Mouse (Mus musculus) telencephalon, adult 2 months (tissue): ENCODE data around the gene Mcrip1.
A peak's percentile ranks its signal among the peaks of the same experiment; 100 is the strongest.
"Not testable (repeated sequence)": the region's sequence is repeated elsewhere in the genome, so short reads cannot be mapped to it uniquely, and the experiment has no call there.

Source experiments
- DNase-seq: peaks from one replicate; pipeline ENCODE4 v3.0.0-alpha.2; 2011; ENCODE audit warnings: low read depth, low spot score

Gene Mcrip1

GRCm38 (mm10) chr11:120575046-120575445, 25.5 kb upstream of the Mcrip1 start:
- DNase-seq: no peak

- no peak for DNase-seq
These were observed 24.7 kb upstream of the Mcrip1 start for GRCm38 (mm10) chr11:120574278-120574600.

GRCm38 (mm10) chr11:120573585-120574277, 24.2 kb upstream of the Mcrip1 start:
- no peak for DNase-seq

GRCm38 (mm10) chr11:120572752-120573584, 23.4 kb upstream of the Mcrip1 start, which contains the start of gene P4hb:
TSS of gene P4hb (minus strand) at chr11:120573253.
- peak; percentile 99 for DNase-seq

GRCm38 (mm10) chr11:120572417-120572751, 22.9 kb upstream of the Mcrip1 start:
- DNase-seq: no peak

GRCm38 (mm10) chr11:120571754-120572416, 22.4 kb upstream of the Mcrip1 start:
- no peak for DNase-seq

GRCm38 (mm10) chr11:120571122-120571521, 21.6 kb upstream of the Mcrip1 start:
- DNase-seq: no peak

- no peak for DNase-seq
These were observed 18.8 kb upstream of the Mcrip1 start for GRCm38 (mm10) chr11:120568324-120568723.

- DNase-seq: no peak
These were observed 15.6 kb upstream of the Mcrip1 start for GRCm38 (mm10) chr11:120565114-120565513.

- DNase-seq: no peak
These were observed 13.4 kb upstream of the Mcrip1 start for GRCm38 (mm10) chr11:120562949-120563348.

- DNase-seq: no peak
These were observed 11.6 kb upstream of the Mcrip1 start for GRCm38 (mm10) chr11:120560952-120561728.

GRCm38 (mm10) chr11:120558843-120559242, 9.3 kb upstream of the Mcrip1 start:
- not testable (repeated sequence) for DNase-seq

- no peak for DNase-seq
These were observed 5.7 kb upstream of the Mcrip1 start for GRCm38 (mm10) chr11:120555260-120555659.

GRCm38 (mm10) chr11:120554834-120555233, 5.3 kb upstream of the Mcrip1 start:
- no peak for DNase-seq

GRCm38 (mm10) chr11:120552736-120553135, 3.2 kb upstream of the Mcrip1 start:
- no peak for DNase-seq

GRCm38 (mm10) chr11:120550810-120551440, 1.4 kb upstream of the Mcrip1 start, which contains the start of gene Ppp1r27:
TSS of gene Ppp1r27 (minus strand) at chr11:120551132.
- no peak for DNase-seq

- no peak for DNase-seq
These were observed 671 bp upstream of the Mcrip1 start for GRCm38 (mm10) chr11:120549986-120550809.

- no peak for DNase-seq
These were observed 750 bp downstream of the Mcrip1 start for GRCm38 (mm10) chr11:120548786-120549167.

GRCm38 (mm10) chr11:120548214-120548613, 1.3 kb downstream of the Mcrip1 start:
- no peak for DNase-seq

- DNase-seq: no peak
These were observed 2.1 kb downstream of the Mcrip1 start for GRCm38 (mm10) chr11:120547469-120547868.
